Mouse (Mus musculus) limb, embryonic 12.5 days (tissue): ENCODE results near the gene Rfxank. TPM values are rescaled to one million over a fixed set of nuclear protein-coding genes. Genes with fewer than 3 reads are reported as not detected.
A peak's percentile ranks its signal among the peaks of the same experiment; 100 is the strongest.

ENCODE experiments used
- ATAC-seq: fragments of 200-750 bp; cut with Nextera tagmentation; 2 replicates; pipeline ENCODE4 v1.8.0; 2017; ENCODE audit warnings: low read depth, moderate TSS enrichment; ENCODE audit not compliant: insufficient number of reproducible peaks, insufficient read depth, low FRiP score, low TSS enrichment
- H3K27ac ChIP-seq: fragments of 300-500 bp; sonication (generic); 2 replicates; pipeline ENCODE4 v1.5.1; 2016; ENCODE audit warnings: mild to moderate bottlenecking, moderate library complexity
- H3K27me3 ChIP-seq: fragments of 300-500 bp; sonication (generic); 2 replicates; pipeline ENCODE4 v1.6.1; 2016; ENCODE audit warnings: mild to moderate bottlenecking, moderate library complexity
- H3K36me3 ChIP-seq: fragments of 300-500 bp; sonication (generic); 2 replicates; pipeline ENCODE4 v1.6.1; 2016; ENCODE audit warnings: mild to moderate bottlenecking, moderate library complexity
- H3K4me1 ChIP-seq: fragments of 300-500 bp; sonication (generic); replicated peaks from 2 replicates; pipeline ENCODE4 v1.6.1; 2016
- H3K4me2 ChIP-seq: fragments of 300-500 bp; sonication (generic); 2 replicates; pipeline ENCODE4 v1.6.1; 2016; ENCODE audit warnings: mild to moderate bottlenecking, moderate library complexity
- H3K4me3 ChIP-seq: fragments of 300-500 bp; sonication (generic); replicated peaks from 2 replicates; pipeline ENCODE4 v1.5.1; 2016; ENCODE audit warnings: mild to moderate bottlenecking
- H3K9ac ChIP-seq: fragments of 300-500 bp; sonication (generic); replicated peaks from 2 replicates; pipeline ENCODE4 v1.6.1; 2016; ENCODE audit warnings: mild to moderate bottlenecking, moderate library complexity
- H3K9me3 ChIP-seq: fragments of 300-500 bp; sonication (generic); 2 replicates; pipeline ENCODE4 v1.6.1; 2016; ENCODE audit warnings: mild to moderate bottlenecking, moderate library complexity
- WGBS: fragments of 180-500 bp; shearing (Covaris S2); methylation state at CpG from one replicate; pipeline ENCODE4 v1.1.7; 2016; 5-methylcytosine and 5-hydroxymethylcytosine counted together
- polyA plus RNA-seq: library from polyadenylated mRNA; unstranded; fragments of >200 nt; fragmentation: Nextera tagmentation; extraction: Ambion mirVana; gene quantifications from 2 replicates; pipeline ENCODE4 v1.2.1, GENCODE M21; 2016

Rfxank gene
- polyA plus RNA-seq = 26.6 and 28.4 TPM in 2 replicates

GRCm38 (mm10) chr8:70139026-70139857, at the start of gene Rfxank, which contains the start of the genes Borcs8 and Mef2b:
TSS of gene Rfxank (minus strand) at chr8:70139154.
TSS of gene Borcs8 (plus strand) at chr8:70139499.
TSS of gene Mef2b (plus strand) at chr8:70139711.
- no peaks in the 10 kb centered on the region for H3K27me3 ChIP-seq
- H3K9ac ChIP-seq = peak within 1 kb of the TSS; percentile 75
- under 1% methylated on average over 46 of the region's 46 CpGs for WGBS
- peaks cover 53% of the 10 kb centered on the region for H3K36me3 ChIP-seq
- peak within 1 kb of the TSS; percentile 85 for H3K27ac ChIP-seq
- H3K4me1 ChIP-seq = peaks cover 17% of the 10 kb centered on the region
- peak within 1 kb of the TSS; percentile 82 for H3K4me3 ChIP-seq
- peak; percentile 96 for ATAC-seq
- H3K9me3 ChIP-seq = no peaks in the 10 kb centered on the region
- peak within 1 kb of the TSS; percentile 63 for H3K4me2 ChIP-seq

DNA sequence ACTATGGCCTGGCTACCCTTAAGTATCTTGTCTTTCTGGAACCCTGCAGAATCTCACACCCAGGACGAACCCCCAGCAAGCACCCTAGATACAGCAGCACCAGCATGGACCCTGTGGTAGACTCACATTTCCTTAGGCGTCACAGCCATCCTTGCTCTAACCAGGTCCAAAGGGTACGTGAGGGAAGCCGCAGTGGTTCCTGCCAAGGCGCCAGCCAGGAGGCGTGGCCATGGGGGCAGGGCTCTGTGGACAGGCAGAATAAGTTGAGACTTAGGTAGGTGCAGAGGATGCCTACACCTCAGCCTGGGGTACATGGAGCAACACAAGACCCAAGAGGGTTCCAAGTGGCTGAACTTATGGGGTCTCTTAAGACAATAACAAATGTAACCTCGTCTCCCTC, 49.8 kb upstream of the Rfxank start:
- Histone ChIP-seq H3K27ac (no peak overlapping the region), H3K36me3 (peaks cover 9% of the 10 kb centered on the region; the same call in 1 of the 2 replicates), H3K4me2 (no peak overlapping the region), H3K27me3 (no peaks in the 10 kb centered on the region), H3K4me1 (peaks cover 9% of the 10 kb centered on the region), H3K9me3 (no peaks in the 10 kb centered on the region), H3K9ac (no peak overlapping the region), H3K4me3 (no peak overlapping the region)
- ATAC-seq = no peak
- 68% methylated on average over 7 of the region's 7 CpGs for WGBS

DNA sequence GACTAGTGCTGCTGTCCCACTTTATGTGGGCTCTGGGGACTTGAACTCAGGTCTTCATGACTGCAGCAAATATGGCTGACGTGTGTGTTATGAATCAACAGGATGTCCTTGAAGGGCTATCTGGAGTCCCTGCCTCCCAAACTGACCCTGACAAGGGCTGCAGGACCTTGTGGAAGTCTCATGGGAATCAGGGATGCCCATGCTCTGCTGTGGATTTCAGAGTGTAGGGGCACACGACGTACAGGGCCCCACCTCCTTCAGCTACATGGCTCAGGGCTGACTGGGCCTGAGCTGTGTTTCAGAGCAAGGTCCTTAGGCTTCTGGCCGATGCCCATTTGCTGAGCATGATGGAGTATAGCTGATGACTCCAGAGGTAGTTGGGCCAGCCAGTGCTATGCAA, 44.2 kb upstream of the Rfxank start:
- no peak overlapping the region for H3K9ac ChIP-seq
- H3K27ac ChIP-seq = no peak overlapping the region
- peaks cover 56% of the 10 kb centered on the region for H3K36me3 ChIP-seq
- no peaks in the 10 kb centered on the region for H3K9me3 ChIP-seq
- peaks cover 11% of the 10 kb centered on the region for H3K4me1 ChIP-seq
- no peak overlapping the region for H3K4me2 ChIP-seq
- no peaks in the 10 kb centered on the region for H3K27me3 ChIP-seq
- H3K4me3 ChIP-seq = no peak overlapping the region
- WGBS = 90% methylated on average over 4 of the region's 4 CpGs
- no peak for ATAC-seq

- Histone ChIP-seq H3K4me2 (no peak overlapping the region), H3K4me1 (peaks cover 11% of the 10 kb centered on the region), H3K27ac (peak overlapping the region; percentile 29; the same call in 1 of the 2 replicates), H3K9ac (0 out of 2 replicates have a peak overlapping the region, but pooled peaks have one; percentile 1), H3K4me3 (no peak overlapping the region), H3K36me3 (peaks cover 61% of the 10 kb centered on the region), H3K27me3 (no peaks in the 10 kb centered on the region), H3K9me3 (no peaks in the 10 kb centered on the region)
- WGBS = 32% methylated on average over 2 of the region's 2 CpGs
- ATAC-seq = no peak
Measured at GRCm38 (mm10) chr8:70181903-70182252, 42.9 kb upstream of the Rfxank start.

DNA sequence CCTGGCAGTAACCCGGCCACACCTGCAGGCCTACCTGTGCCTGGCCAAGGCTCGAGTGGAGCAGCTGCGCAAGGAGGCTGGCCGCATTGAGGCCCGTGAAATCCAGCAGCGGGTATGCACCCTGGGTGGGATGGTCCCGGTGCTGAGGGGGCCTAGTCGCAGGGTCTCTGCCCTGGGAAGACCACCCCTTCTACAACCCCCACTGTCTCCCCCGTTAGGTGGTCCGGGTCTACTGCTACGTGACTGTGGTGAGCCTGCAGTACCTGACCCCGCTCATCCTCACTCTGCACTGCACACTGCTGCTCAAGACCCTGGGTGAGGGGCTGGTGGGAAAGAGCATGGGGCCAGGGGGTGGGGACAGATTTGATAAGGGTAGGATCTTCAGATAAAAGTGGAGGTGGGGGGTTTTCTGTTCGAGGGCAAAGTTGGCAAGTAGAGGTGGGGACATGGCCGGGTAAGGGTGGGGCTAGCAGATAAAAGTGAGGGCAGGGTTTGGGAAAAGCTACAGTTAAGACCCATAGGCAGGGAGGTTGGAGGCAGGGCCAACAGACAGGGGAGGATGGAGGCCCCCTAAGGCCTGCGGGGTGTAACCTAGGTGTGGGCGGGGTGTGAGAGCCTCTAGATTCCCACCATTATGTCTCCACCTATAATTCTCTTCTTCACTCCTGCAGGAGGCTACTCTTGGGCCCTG, 42.4 kb upstream of the Rfxank start:
- H3K4me3 ChIP-seq = no peak overlapping the region
- 58% methylated on average over 16 of the region's 16 CpGs for WGBS
- H3K9me3 ChIP-seq = no peaks in the 10 kb centered on the region
- peaks cover 11% of the 10 kb centered on the region for H3K4me1 ChIP-seq
- 0 out of 2 replicates have a peak, but pooled peaks have one; percentile 27 for ATAC-seq
- peak overlapping the region; percentile 29; the same call in 1 of the 2 replicates for H3K27ac ChIP-seq
- H3K27me3 ChIP-seq = no peaks in the 10 kb centered on the region
- H3K9ac ChIP-seq = no peak overlapping the region
- H3K36me3 ChIP-seq = peaks cover 65% of the 10 kb centered on the region
- no peak overlapping the region for H3K4me2 ChIP-seq

DNA sequence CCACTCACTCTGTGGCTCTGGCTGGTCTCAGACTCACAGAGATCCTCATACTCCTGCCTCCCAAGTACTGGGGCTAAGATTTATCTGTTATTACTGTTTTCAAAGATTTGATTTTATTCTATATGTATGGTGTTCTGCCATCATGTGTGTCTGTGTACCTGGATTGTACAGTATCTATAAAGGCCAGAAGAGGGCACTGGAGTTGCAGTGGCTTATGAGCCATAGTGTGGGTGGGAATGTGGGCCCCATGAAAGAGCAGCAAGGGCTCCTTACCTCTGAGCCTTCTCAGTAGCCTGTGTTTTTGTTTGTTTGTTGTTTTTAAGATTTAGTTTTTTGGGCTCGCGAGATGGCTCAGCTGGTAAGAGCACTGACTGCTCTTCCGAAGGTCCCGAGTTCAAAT, 40.1 kb upstream of the Rfxank start:
- Histone ChIP-seq H3K4me1 (peaks cover 11% of the 10 kb centered on the region), H3K9me3 (no peaks in the 10 kb centered on the region), H3K4me3 (no peak overlapping the region), H3K36me3 (peaks cover 68% of the 10 kb centered on the region), H3K4me2 (no peak overlapping the region), H3K9ac (no peak overlapping the region), H3K27ac (no peak overlapping the region), H3K27me3 (no peaks in the 10 kb centered on the region)
- 96% methylated on average over 4 of the region's 4 CpGs for WGBS
- no peak for ATAC-seq

GRCm38 (mm10) chr8:70178231-70178630, 39.3 kb upstream of the Rfxank start:
- H3K27ac ChIP-seq = no peak overlapping the region
- no peak for ATAC-seq
- WGBS = 88% methylated on average over 2 of the region's 2 CpGs
- H3K9ac ChIP-seq = no peak overlapping the region
- peaks cover 60% of the 10 kb centered on the region for H3K36me3 ChIP-seq
- no peak overlapping the region for H3K4me2 ChIP-seq
- H3K9me3 ChIP-seq = no peaks in the 10 kb centered on the region
- no peaks in the 10 kb centered on the region for H3K27me3 ChIP-seq
- no peak overlapping the region for H3K4me3 ChIP-seq
- H3K4me1 ChIP-seq = peaks cover 15% of the 10 kb centered on the region

DNA sequence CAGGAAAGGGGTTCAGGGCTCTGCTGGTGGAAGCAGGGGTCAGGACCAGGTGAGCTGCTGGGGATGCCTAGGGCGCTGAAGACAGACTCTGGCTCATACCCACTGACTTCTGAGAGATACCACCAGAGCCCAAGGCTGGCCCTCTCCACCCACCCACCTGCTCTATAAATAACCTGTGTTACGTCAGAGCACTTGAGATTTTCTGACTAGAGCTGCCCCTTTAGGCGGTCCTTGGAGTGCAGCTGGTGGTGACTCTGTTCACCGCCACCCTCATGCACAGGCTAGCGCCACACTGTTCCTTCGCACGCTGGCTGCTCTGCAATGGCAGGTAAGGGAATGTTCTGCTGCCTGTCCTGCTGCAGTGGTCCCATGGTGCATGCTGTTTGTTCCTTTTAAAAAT, 35.1 kb upstream of the Rfxank start:
- Histone ChIP-seq H3K27me3 (no peaks in the 10 kb centered on the region), H3K9ac (no peak overlapping the region), H3K4me1 (peaks cover 14% of the 10 kb centered on the region), H3K27ac (no peak overlapping the region), H3K4me2 (no peak overlapping the region), H3K4me3 (no peak overlapping the region), H3K36me3 (peaks cover 26% of the 10 kb centered on the region), H3K9me3 (no peaks in the 10 kb centered on the region)
- WGBS = 84% methylated on average over 7 of the region's 7 CpGs
- ATAC-seq = no peak

DNA sequence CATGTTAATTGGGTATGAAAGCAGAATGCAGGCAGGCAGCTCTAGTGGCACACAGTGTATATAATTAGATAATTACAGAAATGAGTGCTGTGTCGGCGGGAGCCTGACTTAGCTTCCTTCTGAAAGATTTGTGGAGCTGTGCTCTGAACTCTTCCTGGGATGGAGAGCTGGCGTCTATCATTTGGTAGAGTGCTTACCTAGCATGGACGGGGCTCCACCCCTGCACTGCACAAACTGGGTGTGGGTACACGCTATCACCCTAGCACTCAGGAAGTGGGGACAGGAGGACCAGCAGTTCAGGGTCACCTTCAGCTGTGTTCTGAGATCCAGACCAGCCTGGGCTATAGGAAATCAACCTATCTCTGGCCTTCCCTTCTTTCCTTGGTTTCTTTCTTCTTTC, 34.4 kb upstream of the Rfxank start:
- WGBS = 81% methylated on average over 5 of the region's 5 CpGs
- H3K27me3 ChIP-seq = 0 out of 2 replicates have a peak, but pooled peaks cover 2% of the 10 kb centered on the region
- H3K27ac ChIP-seq = no peak overlapping the region
- H3K9ac ChIP-seq = no peak overlapping the region
- ATAC-seq = no peak
- peak overlapping the region; percentile 72 for H3K4me3 ChIP-seq
- no peaks in the 10 kb centered on the region for H3K9me3 ChIP-seq
- peaks cover 14% of the 10 kb centered on the region for H3K4me1 ChIP-seq
- H3K4me2 ChIP-seq = peak overlapping the region; percentile 56
- peaks cover 18% of the 10 kb centered on the region for H3K36me3 ChIP-seq

DNA sequence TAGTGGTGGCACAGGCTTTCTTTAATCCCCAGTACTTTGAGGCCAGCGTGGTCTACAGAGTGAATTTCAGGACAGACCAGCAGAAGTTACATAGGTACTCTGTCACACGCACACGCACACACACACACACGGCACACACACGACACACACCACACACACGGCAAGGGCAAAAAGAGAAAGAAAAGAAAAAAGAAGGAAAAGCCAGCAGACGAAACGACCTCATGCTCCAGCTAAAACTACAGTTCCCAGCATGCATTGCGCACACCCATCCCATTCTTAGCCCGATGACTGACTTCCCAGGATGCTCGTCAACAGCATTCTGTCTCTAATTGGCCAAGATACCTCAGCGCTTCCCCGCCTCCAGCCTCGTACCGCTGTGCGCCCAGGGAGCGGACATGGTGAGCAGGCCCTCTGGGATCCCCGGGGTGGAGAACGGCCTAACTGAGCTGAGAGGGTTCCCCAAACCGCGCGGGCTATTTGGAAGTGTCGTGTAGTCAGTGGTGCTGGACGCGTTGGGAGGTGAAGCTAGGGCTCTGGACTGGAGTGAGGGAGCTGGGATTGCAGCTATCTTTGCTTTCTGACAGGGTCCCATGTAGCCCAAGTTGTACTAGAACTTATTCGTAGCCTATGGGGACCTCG, 33.2 kb upstream of the Rfxank start, which contains the start of gene Tmem161a:
Tmem161a (plus strand) TSS at position 314 of the 639 bp plus-strand sequence.
- peaks cover 10% of the 10 kb centered on the region for H3K36me3 ChIP-seq
- 3% methylated on average over 27 of the region's 27 CpGs for WGBS
- H3K9ac ChIP-seq = peak within 1 kb of the TSS; percentile 66
- peaks cover 14% of the 10 kb centered on the region for H3K4me1 ChIP-seq
- ATAC-seq = peak; percentile 86
- peak within 1 kb of the TSS; percentile 56 for H3K4me2 ChIP-seq
- peak within 1 kb of the TSS; percentile 13; the same call in 1 of the 2 replicates for H3K27ac ChIP-seq
- no peaks in the 10 kb centered on the region for H3K9me3 ChIP-seq
- 0 out of 2 replicates have a peak, but pooled peaks cover 4% of the 10 kb centered on the region for H3K27me3 ChIP-seq
- peak within 1 kb of the TSS; percentile 72 for H3K4me3 ChIP-seq

DNA sequence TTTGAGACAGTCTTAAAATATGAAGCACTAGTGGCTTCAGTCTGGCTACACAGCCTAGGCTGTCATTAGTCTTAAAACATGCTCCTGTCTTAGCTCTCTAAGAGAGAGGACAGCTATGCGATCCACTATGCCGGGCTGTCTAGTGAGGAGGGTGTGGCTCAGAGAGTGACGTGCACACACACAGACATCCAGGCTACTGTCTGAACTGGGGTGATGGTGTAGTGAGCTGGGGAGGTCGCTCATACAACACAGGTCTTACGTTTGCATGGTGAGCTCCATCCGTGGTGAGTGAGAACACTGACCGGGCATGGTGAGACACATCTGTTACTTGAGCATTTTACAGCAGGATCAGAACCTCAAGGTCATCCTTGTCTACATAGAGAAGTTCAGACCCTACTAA, 32.3 kb upstream of the Rfxank start:
- H3K4me1 ChIP-seq = peaks cover 14% of the 10 kb centered on the region
- no peak overlapping the region for H3K27ac ChIP-seq
- no peak overlapping the region for H3K9ac ChIP-seq
- ATAC-seq = no peak; the same call in 1 of the 2 replicates
- WGBS = 85% methylated on average over 7 of the region's 7 CpGs
- no peak overlapping the region for H3K4me3 ChIP-seq
- 0 out of 2 replicates have a peak overlapping the region, but pooled peaks have one; percentile 56 for H3K4me2 ChIP-seq
- H3K36me3 ChIP-seq = peaks cover 3% of the 10 kb centered on the region; the same call in 1 of the 2 replicates
- no peaks in the 10 kb centered on the region for H3K9me3 ChIP-seq
- H3K27me3 ChIP-seq = peaks cover 12% of the 10 kb centered on the region
